Mouse (Mus musculus): ENCODE results near the gene Etv6. TPM values are rescaled to one million over a fixed set of nuclear protein-coding genes. Genes with fewer than 3 reads are reported as not detected.

Etv6 gene
- polyA plus RNA-seq, 1 experiment: 23.4 TPM

- Histone ChIP-seq H3K4me1 (ENCODE audit: control insufficient read depth, insufficient read depth, low read length) (peaks cover 46% of the 10 kb centered on the region), H3K4me3 (ENCODE audit: insufficient read depth, low read length) (peak overlapping the region; percentile 4; the same call in 1 of the 2 replicates), H3K27ac (ENCODE audit: insufficient read depth, low read depth, low read length) (peak overlapping the region; percentile 9)
- TF ChIP-seq CTCF (IDR thresholded peaks at IDR 0.05; ENCODE audit: low read depth, low read length): no peak
- no peak for TF ChIP-seq POLR2A (IDR thresholded peaks at IDR 0.05; ENCODE audit: borderline replicate concordance, low read depth, low read length)
These were observed 211.8 kb downstream of the Etv6 start for GRCm38 (mm10) chr6:134247324-134247723.

- Histone ChIP-seq H3K4me1 (ENCODE audit: control insufficient read depth, insufficient read depth, low read length) (peaks cover 38% of the 10 kb centered on the region), H3K4me3 (ENCODE audit: insufficient read depth, low read length) (no peak overlapping the region), H3K27ac (ENCODE audit: insufficient read depth, low read depth, low read length) (no peak overlapping the region)
- TF ChIP-seq POLR2A (IDR thresholded peaks at IDR 0.05; ENCODE audit: borderline replicate concordance, low read depth, low read length): no peak
- no peak for TF ChIP-seq CTCF (IDR thresholded peaks at IDR 0.05; ENCODE audit: low read depth, low read length)
These were observed 213.2 kb downstream of the Etv6 start for GRCm38 (mm10) chr6:134248720-134249119.

GRCm38 (mm10) chr6:134250764-134251163, 215.3 kb downstream of the Etv6 start:
- no peak overlapping the region for H3K4me3 ChIP-seq (ENCODE audit: insufficient read depth, low read length)
- TF ChIP-seq POLR2A (IDR thresholded peaks at IDR 0.05; ENCODE audit: borderline replicate concordance, low read depth, low read length): no peak
- TF ChIP-seq CTCF (IDR thresholded peaks at IDR 0.05; ENCODE audit: low read depth, low read length): no peak
- no peak overlapping the region for H3K27ac ChIP-seq (ENCODE audit: insufficient read depth, low read depth, low read length)
- peaks cover 25% of the 10 kb centered on the region for H3K4me1 ChIP-seq (ENCODE audit: control insufficient read depth, insufficient read depth, low read length)

GRCm38 (mm10) chr6:134251364-134251763, 215.9 kb downstream of the Etv6 start:
- H3K4me3 ChIP-seq (ENCODE audit: insufficient read depth, low read length): no peak overlapping the region
- H3K27ac ChIP-seq (ENCODE audit: insufficient read depth, low read depth, low read length): no peak overlapping the region
- TF ChIP-seq CTCF (IDR thresholded peaks at IDR 0.05; ENCODE audit: low read depth, low read length) (no peak), POLR2A (IDR thresholded peaks at IDR 0.05; ENCODE audit: borderline replicate concordance, low read depth, low read length) (no peak)
- peaks cover 20% of the 10 kb centered on the region for H3K4me1 ChIP-seq (ENCODE audit: control insufficient read depth, insufficient read depth, low read length)

GRCm38 (mm10) chr6:134252081-134252755, 216.7 kb downstream of the Etv6 start:
- H3K4me1 ChIP-seq (ENCODE audit: control insufficient read depth, insufficient read depth, low read length): peaks cover 13% of the 10 kb centered on the region; the same call in 1 of the 2 replicates
- TF ChIP-seq CTCF (IDR thresholded peaks at IDR 0.05; ENCODE audit: low read depth, low read length) (no peak), POLR2A (IDR thresholded peaks at IDR 0.05; ENCODE audit: borderline replicate concordance, low read depth, low read length) (no peak)
- H3K27ac ChIP-seq (ENCODE audit: insufficient read depth, low read depth, low read length): no peak overlapping the region
- no peak overlapping the region for H3K4me3 ChIP-seq (ENCODE audit: insufficient read depth, low read length)

- TF ChIP-seq POLR2A (IDR thresholded peaks at IDR 0.05; ENCODE audit: borderline replicate concordance, low read depth, low read length) (no peak), CTCF (IDR thresholded peaks at IDR 0.05; ENCODE audit: low read depth, low read length) (no peak)
- Histone ChIP-seq H3K4me1 (ENCODE audit: control insufficient read depth, insufficient read depth, low read length) (peaks cover 12% of the 10 kb centered on the region), H3K4me3 (ENCODE audit: insufficient read depth, low read length) (no peak overlapping the region), H3K27ac (ENCODE audit: insufficient read depth, low read depth, low read length) (no peak overlapping the region)
These were observed 220.9 kb downstream of the Etv6 start for GRCm38 (mm10) chr6:134256369-134256768.

GRCm38 (mm10) chr6:134259913-134260312, 224.4 kb downstream of the Etv6 start:
- Histone ChIP-seq H3K4me1 (ENCODE audit: control insufficient read depth, insufficient read depth, low read length) (peaks cover 35% of the 10 kb centered on the region), H3K4me3 (ENCODE audit: insufficient read depth, low read length) (no peak overlapping the region), H3K27ac (ENCODE audit: insufficient read depth, low read depth, low read length) (no peak overlapping the region)
- TF ChIP-seq POLR2A (IDR thresholded peaks at IDR 0.05; ENCODE audit: borderline replicate concordance, low read depth, low read length) (no peak), CTCF (IDR thresholded peaks at IDR 0.05; ENCODE audit: low read depth, low read length) (no peak)

- TF ChIP-seq CTCF (IDR thresholded peaks at IDR 0.05; ENCODE audit: low read depth, low read length) (no peak), POLR2A (IDR thresholded peaks at IDR 0.05; ENCODE audit: borderline replicate concordance, low read depth, low read length) (no peak)
- no peak overlapping the region for H3K4me3 ChIP-seq (ENCODE audit: insufficient read depth, low read length)
- H3K27ac ChIP-seq (ENCODE audit: insufficient read depth, low read depth, low read length): peak overlapping the region; percentile 3; the same call in 1 of the 2 replicates
- H3K4me1 ChIP-seq (ENCODE audit: control insufficient read depth, insufficient read depth, low read length): peaks cover 35% of the 10 kb centered on the region
These were observed 226.4 kb downstream of the Etv6 start for GRCm38 (mm10) chr6:134261904-134262303.

- Histone ChIP-seq H3K27ac (ENCODE audit: insufficient read depth, low read depth, low read length) (peak overlapping the region; percentile 28), H3K4me3 (ENCODE audit: insufficient read depth, low read length) (no peak overlapping the region), H3K4me1 (ENCODE audit: control insufficient read depth, insufficient read depth, low read length) (peaks cover 35% of the 10 kb centered on the region)
- TF ChIP-seq CTCF (IDR thresholded peaks at IDR 0.05; ENCODE audit: low read depth, low read length) (no peak), POLR2A (IDR thresholded peaks at IDR 0.05; ENCODE audit: borderline replicate concordance, low read depth, low read length) (no peak)
These were observed 226.9 kb downstream of the Etv6 start for GRCm38 (mm10) chr6:134262383-134262782.

GRCm38 (mm10) chr6:134262911-134263607, 227.6 kb downstream of the Etv6 start:
- H3K4me1 ChIP-seq (ENCODE audit: control insufficient read depth, insufficient read depth, low read length): peaks cover 35% of the 10 kb centered on the region
- H3K4me3 ChIP-seq (ENCODE audit: insufficient read depth, low read length): no peak overlapping the region
- TF ChIP-seq POLR2A (IDR thresholded peaks at IDR 0.05; ENCODE audit: borderline replicate concordance, low read depth, low read length): no peak
- TF ChIP-seq CTCF (IDR thresholded peaks at IDR 0.05; ENCODE audit: low read depth, low read length): no peak
- peak overlapping the region; percentile 28; the same call in 1 of the 2 replicates for H3K27ac ChIP-seq (ENCODE audit: insufficient read depth, low read depth, low read length)
